Mouse (Mus musculus): Measurements from ENCODE around the gene Spon2.

- TF ChIP-seq CTCF (IDR thresholded peaks at IDR 0.05; ENCODE audit: low read depth) (no peak), EP300 (IDR thresholded peaks at IDR 0.05; ENCODE audit: low read depth) (no peak)
Measured at GRCm38 (mm10) chr5:33193567-33193966, 24.7 kb downstream of the Spon2 start.
